Mouse (Mus musculus) ES-Bruce4 (cell line): ENCODE measurements around the gene Ghrl.

Source experiments
- CTCF ChIP-seq: IDR thresholded peaks from one replicate; pipeline ENCODE4 v1.8.1; 2011; ENCODE audit warnings: low read depth, low read length
- POLR2A ChIP-seq: IDR thresholded peaks from one replicate; pipeline ENCODE4 v1.8.1; 2011; ENCODE audit warnings: low read length; ENCODE audit not compliant: insufficient read depth

GRCm38 (mm10) chr6:113749119-113749685 lies 29.5 kb upstream of the Ghrl start:
- no peak for TF ChIP-seq POLR2A
- TF ChIP-seq CTCF = no peak
